Mouse (Mus musculus): Measurements from ENCODE around the gene B230217C12Rik. TPM values are rescaled to one million over a fixed set of nuclear protein-coding genes. Genes with fewer than 3 reads are reported as not detected.

B230217C12Rik gene
- total and polyA plus RNA-seq, 2 experiments from 2014 or later: 30.0 to 32.3 TPM

- peaks cover 22% of the 10 kb centered on the region; the same call in 1 of the 2 replicates for H3K36me3 ChIP-seq (ENCODE audit: insufficient read depth, low read length)
- H3K27ac ChIP-seq: peak overlapping the region; percentile 86
- no peak for TF ChIP-seq CTCF (IDR thresholded peaks at IDR 0.05; ENCODE audit: low read depth)
- peak; percentile 86 for DNase-seq (ENCODE audit: low spot score)
- 0 out of 2 replicates have a peak overlapping the region, but pooled peaks have one; percentile 34 for H3K9ac ChIP-seq (replicated peaks; ENCODE audit: low read length)
- peak overlapping the region; percentile 39 for H3K4me2 ChIP-seq (ENCODE audit: low read depth, low read length)
- no peaks in the 10 kb centered on the region for H3K27me3 ChIP-seq (ENCODE audit: insufficient read depth, low read length)
- no peaks in the 10 kb centered on the region for H3K9me3 ChIP-seq (ENCODE audit: low read length)
- WGBS: 16% methylated on average over 3 of the region's 3 CpGs
- ATAC-seq: peak; percentile 90
- peaks cover 48% of the 10 kb centered on the region for H3K4me1 ChIP-seq (ENCODE audit: insufficient read depth, low read length)
- no peak overlapping the region for H3K4me3 ChIP-seq (ENCODE audit: low read length)
Measured at GRCm38 (mm10) chr11:97812491-97812921, 28.1 kb upstream of the B230217C12Rik start.

- Histone ChIP-seq H3K36me3 (ENCODE audit: insufficient read depth, low read length) (peaks cover 22% of the 10 kb centered on the region; the same call in 1 of the 2 replicates), H3K4me3 (ENCODE audit: low read length) (no peak overlapping the region), H3K9me3 (ENCODE audit: low read length) (no peaks in the 10 kb centered on the region), H3K9ac (replicated peaks; ENCODE audit: low read length) (peak overlapping the region; percentile 21; the same call in 1 of the 2 replicates), H3K4me2 (ENCODE audit: low read depth, low read length) (peak overlapping the region; percentile 39), H3K4me1 (ENCODE audit: insufficient read depth, low read length) (peaks cover 48% of the 10 kb centered on the region), H3K27ac (peak overlapping the region; percentile 86), H3K27me3 (ENCODE audit: insufficient read depth, low read length) (no peaks in the 10 kb centered on the region)
- 22% methylated on average over 7 of the region's 7 CpGs for WGBS
- peak; percentile 28 for DNase-seq (ENCODE audit: low spot score)
- ATAC-seq: peak; percentile 24
- TF ChIP-seq CTCF (IDR thresholded peaks at IDR 0.05; ENCODE audit: low read depth): no peak
Measured at GRCm38 (mm10) chr11:97813085-97813484, 27.5 kb upstream of the B230217C12Rik start.

- no peaks in the 10 kb centered on the region for H3K27me3 ChIP-seq (ENCODE audit: insufficient read depth, low read length)
- ATAC-seq (no peak), DNase-seq (ENCODE audit: low spot score) (no peak)
- TF ChIP-seq CTCF (IDR thresholded peaks at IDR 0.05; ENCODE audit: low read depth): no peak
- H3K9ac ChIP-seq (replicated peaks; ENCODE audit: low read length): 0 out of 2 replicates have a peak overlapping the region, but pooled peaks have one; percentile 21
- H3K36me3 ChIP-seq (ENCODE audit: insufficient read depth, low read length): peaks cover 20% of the 10 kb centered on the region; the same call in 1 of the 2 replicates
- H3K4me3 ChIP-seq (ENCODE audit: low read length): no peak overlapping the region
- peak overlapping the region; percentile 86 for H3K27ac ChIP-seq
- H3K4me2 ChIP-seq (ENCODE audit: low read depth, low read length): no peak overlapping the region
- H3K4me1 ChIP-seq (ENCODE audit: insufficient read depth, low read length): peaks cover 44% of the 10 kb centered on the region
- no peaks in the 10 kb centered on the region for H3K9me3 ChIP-seq (ENCODE audit: low read length)
- 61% methylated on average over 17 of the region's 17 CpGs for WGBS
Measured at GRCm38 (mm10) chr11:97813746-97814515, 26.6 kb upstream of the B230217C12Rik start.

GRCm38 (mm10) chr11:97815736-97816135 lies 24.8 kb upstream of the B230217C12Rik start:
- ATAC-seq (no peak), DNase-seq (ENCODE audit: low spot score) (no peak)
- TF ChIP-seq CTCF (IDR thresholded peaks at IDR 0.05; ENCODE audit: low read depth): no peak
- Histone ChIP-seq H3K27me3 (ENCODE audit: insufficient read depth, low read length) (no peaks in the 10 kb centered on the region), H3K27ac (0 out of 2 replicates have a peak overlapping the region, but pooled peaks have one; percentile 33), H3K4me1 (ENCODE audit: insufficient read depth, low read length) (peaks cover 35% of the 10 kb centered on the region), H3K4me2 (ENCODE audit: low read depth, low read length) (no peak overlapping the region), H3K9ac (replicated peaks; ENCODE audit: low read length) (no peak overlapping the region), H3K9me3 (ENCODE audit: low read length) (no peaks in the 10 kb centered on the region), H3K4me3 (ENCODE audit: low read length) (no peak overlapping the region), H3K36me3 (ENCODE audit: insufficient read depth, low read length) (peaks cover 14% of the 10 kb centered on the region; the same call in 1 of the 2 replicates)
- WGBS: 77% methylated on average over 11 of the region's 11 CpGs

- H3K4me3 ChIP-seq (ENCODE audit: low read length): no peak overlapping the region
- TF ChIP-seq CTCF (IDR thresholded peaks at IDR 0.05; ENCODE audit: low read depth): no peak
- DNase-seq (ENCODE audit: low spot score): no peak
- no peak for ATAC-seq
- H3K36me3 ChIP-seq (ENCODE audit: insufficient read depth, low read length): peaks cover 14% of the 10 kb centered on the region; the same call in 1 of the 2 replicates
- H3K27ac ChIP-seq: no peak overlapping the region
- no peak overlapping the region for H3K4me2 ChIP-seq (ENCODE audit: low read depth, low read length)
- H3K9ac ChIP-seq (replicated peaks; ENCODE audit: low read length): no peak overlapping the region
- WGBS: 60% methylated on average over 5 of the region's 5 CpGs
- peaks cover 35% of the 10 kb centered on the region for H3K4me1 ChIP-seq (ENCODE audit: insufficient read depth, low read length)
- H3K27me3 ChIP-seq (ENCODE audit: insufficient read depth, low read length): no peaks in the 10 kb centered on the region
- no peaks in the 10 kb centered on the region for H3K9me3 ChIP-seq (ENCODE audit: low read length)
Measured at GRCm38 (mm10) chr11:97816176-97816575, 24.4 kb upstream of the B230217C12Rik start.

GRCm38 (mm10) chr11:97816916-97817315 lies 23.7 kb upstream of the B230217C12Rik start:
- TF ChIP-seq CTCF (IDR thresholded peaks at IDR 0.05; ENCODE audit: low read depth): no peak
- ATAC-seq (no peak), DNase-seq (ENCODE audit: low spot score) (no peak)
- Histone ChIP-seq H3K4me1 (ENCODE audit: insufficient read depth, low read length) (peaks cover 29% of the 10 kb centered on the region), H3K9me3 (ENCODE audit: low read length) (no peaks in the 10 kb centered on the region), H3K27me3 (ENCODE audit: insufficient read depth, low read length) (no peaks in the 10 kb centered on the region), H3K4me2 (ENCODE audit: low read depth, low read length) (no peak overlapping the region), H3K4me3 (ENCODE audit: low read length) (no peak overlapping the region), H3K27ac (no peak overlapping the region), H3K36me3 (ENCODE audit: insufficient read depth, low read length) (peaks cover 14% of the 10 kb centered on the region; the same call in 1 of the 2 replicates), H3K9ac (replicated peaks; ENCODE audit: low read length) (no peak overlapping the region)
- 63% methylated on average over 9 of the region's 9 CpGs for WGBS
